Mouse (Mus musculus) erythroblast, embryonic 14.5 days (primary cell): ENCODE data around the gene Ildr1.

Experiments
- GATA1 ChIP-seq: IDR thresholded peaks from 2 replicates; pipeline ENCODE4 v1.6.1; 2012; ENCODE audit warnings: low read length, inconsistent platforms, mixed read lengths
- TAL1 ChIP-seq: IDR thresholded peaks from 3 replicates; pipeline ENCODE4 v1.6.1; 2012; ENCODE audit warnings: low read length, inconsistent platforms, mixed read lengths

- TF ChIP-seq TAL1, result no peak
- no peak for TF ChIP-seq GATA1
These were observed 20.6 kb upstream of the Ildr1 start for GRCm38 (mm10) chr16:36673196-36673595.
